Mouse (Mus musculus) ES-E14 (cell line): ENCODE data around the gene Mpp2. TPM values are rescaled to one million over a fixed set of nuclear protein-coding genes. Genes with fewer than 3 reads are reported as not detected.

Experiments used
- DNase-seq: peaks from one replicate; pipeline ENCODE4 v3.0.0-alpha.2; 2013; ENCODE audit warnings: low read depth, low spot score
- H3K27ac ChIP-seq: 2 replicates; pipeline ENCODE4 v1.5.1; 2012; ENCODE audit warnings: low read depth, mild to moderate bottlenecking, low read length, moderate library complexity, mixed read lengths; ENCODE audit not compliant: poor library complexity, insufficient read depth, severe bottlenecking
- H3K36me3 ChIP-seq: 2 replicates; pipeline ENCODE4 v1.6.1; 2012; ENCODE audit warnings: mild to moderate bottlenecking, low read length, moderate library complexity, mixed read lengths; ENCODE audit not compliant: control insufficient read depth, poor library complexity, insufficient read depth, severe bottlenecking
- H3K4me1 ChIP-seq, 2 experiments: fragments of 150-350 bp in 1 of 2; sonication (generic) in 1 of 2; 2 replicates each; pipeline ENCODE4 v1.6.1; 2012; ENCODE audit warnings: low read length in 2 of 2, mild to moderate bottlenecking in 1 of 2, mixed read lengths in 1 of 2; ENCODE audit not compliant: control insufficient read depth in 2 of 2, insufficient read depth in 2 of 2, poor library complexity in 1 of 2
- H3K4me3 ChIP-seq, 2 experiments: fragments of 150-350 bp in 1 of 2; sonication (generic) in 1 of 2; 2 replicates each; pipeline ENCODE4 v1.5.1; 2012; ENCODE audit warnings: low read length in 2 of 2, low read depth in 1 of 2, mild to moderate bottlenecking in 1 of 2, mixed read lengths in 1 of 2; ENCODE audit not compliant: insufficient read depth in 1 of 2, poor library complexity in 1 of 2, severe bottlenecking in 1 of 2
- H3K9ac ChIP-seq: 2 replicates; pipeline ENCODE4 v1.6.1; 2012; ENCODE audit warnings: low read depth, mild to moderate bottlenecking, low read length, mixed read lengths; ENCODE audit not compliant: poor library complexity, insufficient read depth, severe bottlenecking
- H3K9me3 ChIP-seq: fragments of 150-350 bp; sonication (generic); 2 replicates; pipeline ENCODE4 v1.6.1; 2012; ENCODE audit warnings: low read depth, mild to moderate bottlenecking, low read length; ENCODE audit not compliant: control insufficient read depth, insufficient read depth
- CHD2 ChIP-seq: IDR thresholded peaks from 2 replicates; pipeline ENCODE4 v1.6.1; 2014; ENCODE audit warnings: mild to moderate bottlenecking, low read depth, low read length, inconsistent platforms
- HCFC1 ChIP-seq: IDR thresholded peaks from 2 replicates; pipeline ENCODE4 v1.6.1; 2012; ENCODE audit warnings: low read length, inconsistent platforms, borderline replicate concordance; ENCODE audit not compliant: insufficient read depth
- MAFK ChIP-seq: IDR thresholded peaks from 2 replicates; pipeline ENCODE4 v1.6.1; 2014; ENCODE audit warnings: mild to moderate bottlenecking, low read depth, low read length, inconsistent platforms; ENCODE audit not compliant: insufficient read depth
- ZC3H11A ChIP-seq: IDR thresholded peaks from 2 replicates; pipeline ENCODE4 v1.6.1; 2012; ENCODE audit warnings: low read depth, mild to moderate bottlenecking, inconsistent platforms, low read length, borderline replicate concordance
- ZNF384 ChIP-seq: IDR thresholded peaks from 2 replicates; pipeline ENCODE4 v1.6.1; 2012; ENCODE audit warnings: low read depth, low read length, inconsistent platforms
- in situ Hi-C, 2 experiments: fragments of 600-800 bp; cut with MboI; formaldehyde crosslinking; loops; one replicate each; pipeline ENCODE4 v1.15.1; 2025; ENCODE audit warnings: low sequenced_read_pairs in 2 of 2, inconsistent platforms in 1 of 2; ENCODE audit not compliant: unreplicated experiment in 2 of 2
- total RNA-seq: library from RNA; depleted of rRNA; stranded (reverse); fragments of 300-350 nt; gene quantifications from 2 replicates; pipeline ENCODE4 v1.2.3, GENCODE M21; 2012

The Mpp2 gene
- total RNA-seq, 1 experiment: 0.94 TPM

DNA sequence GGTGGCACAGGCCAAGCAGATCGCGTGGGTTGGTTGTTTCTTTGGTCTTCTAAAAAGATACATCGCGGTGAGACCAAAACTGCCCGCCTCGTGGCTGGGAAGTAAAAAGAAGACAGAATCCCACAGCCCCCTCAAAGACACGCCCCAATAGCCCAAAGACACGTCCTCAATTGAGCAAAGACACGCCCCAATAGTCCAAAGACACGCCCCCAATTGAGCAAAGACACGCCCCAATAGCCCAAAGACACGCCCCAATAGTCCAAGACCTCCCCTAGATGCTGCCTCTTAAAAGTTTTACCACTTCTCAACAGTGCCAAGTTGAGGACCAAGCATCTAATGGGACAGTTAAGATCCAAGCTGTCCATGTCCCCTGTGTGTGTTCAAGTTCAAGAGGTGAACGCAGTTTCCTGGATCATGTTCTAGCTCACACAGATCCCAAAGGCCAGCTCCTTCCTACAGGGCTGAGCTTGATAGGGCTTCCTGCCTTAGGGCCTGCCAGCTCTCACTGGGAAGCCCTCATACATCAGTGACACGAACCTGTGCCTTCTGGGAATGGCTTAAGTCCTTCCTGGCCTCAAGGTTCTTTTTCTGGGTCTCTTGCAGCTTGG is 38.3 kb downstream of the Mpp2 start:
- peaks cover 2 to 7% of the 10 kb centered on the region in 2 experiments; a peak in 1 of 4 replicates for H3K4me1 ChIP-seq
- no peak overlapping the region for H3K27ac ChIP-seq
- no peaks in the 10 kb centered on the region for H3K36me3 ChIP-seq
- peak; percentile 47 for DNase-seq
- no peak overlapping the region for H3K9ac ChIP-seq
- no peak for TF ChIP-seq CHD2
- TF ChIP-seq ZNF384: no peak
- no peak for TF ChIP-seq HCFC1
- TF ChIP-seq ZC3H11A: no peak
- no peak for TF ChIP-seq MAFK
- no peaks in the 10 kb centered on the region for H3K9me3 ChIP-seq
- in situ Hi-C loops: no loop called here
- no peak overlapping the region for H3K4me3 ChIP-seq

DNA sequence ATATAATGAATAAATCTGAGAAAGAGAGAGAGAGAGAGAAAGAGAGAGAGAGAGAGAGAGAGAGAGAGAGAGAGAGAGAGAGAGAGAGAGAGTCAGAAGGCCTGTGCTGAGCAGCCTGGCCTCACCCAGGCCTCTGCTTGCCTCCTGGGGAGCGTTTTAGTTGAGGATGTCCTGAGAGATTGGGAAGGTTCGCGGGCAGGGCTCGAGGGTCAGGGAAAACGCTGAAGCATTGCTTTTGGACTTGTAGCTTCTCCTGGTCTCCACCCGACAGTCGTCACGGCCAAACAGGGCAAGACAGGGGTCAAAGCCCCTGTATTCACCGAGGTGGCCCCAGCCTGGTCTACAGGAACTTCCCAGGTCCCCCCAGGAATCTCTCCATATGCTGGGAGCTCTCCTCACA is 41.7 kb downstream of the Mpp2 start:
- no peaks in the 10 kb centered on the region for H3K36me3 ChIP-seq
- TF ChIP-seq ZC3H11A (no peak), CHD2 (no peak), MAFK (no peak), ZNF384 (no peak), HCFC1 (no peak)
- H3K9ac ChIP-seq: no peak overlapping the region
- DNase-seq: no peak
- H3K27ac ChIP-seq: no peak overlapping the region
- no peaks in the 10 kb centered on the region for H3K9me3 ChIP-seq
- in situ Hi-C loops: no loop called here
- H3K4me1 ChIP-seq: no peaks in the 10 kb centered on the region
- H3K4me3 ChIP-seq: no peak overlapping the region

DNA sequence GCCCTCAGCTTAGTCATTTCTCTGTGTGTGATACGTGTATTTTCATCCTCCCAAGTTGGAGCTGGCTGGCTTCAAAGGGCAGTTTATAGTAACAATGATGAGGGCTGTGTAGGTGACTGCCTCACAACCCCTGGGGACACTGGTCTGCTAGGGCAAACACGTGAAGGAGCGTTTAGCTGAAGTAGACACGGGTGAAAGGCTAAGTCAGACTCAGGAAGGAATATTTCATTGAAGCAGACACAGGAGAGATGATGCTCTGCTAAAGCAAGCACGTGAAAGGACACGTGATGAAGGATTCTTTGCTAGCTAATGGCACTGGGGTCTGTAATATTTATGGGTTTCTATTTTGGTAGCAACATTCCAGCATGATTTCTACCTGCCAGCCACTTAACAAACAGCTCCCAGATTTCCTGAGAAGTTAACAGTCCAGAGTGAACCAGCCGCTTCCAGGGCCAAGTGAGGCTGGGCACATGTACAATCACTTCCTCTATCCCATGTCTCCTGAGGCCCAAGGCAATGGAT is 43.6 kb downstream of the Mpp2 start:
- no peaks in the 10 kb centered on the region; a peak in 1 of 4 replicates for H3K4me1 ChIP-seq
- no peaks in the 10 kb centered on the region for H3K36me3 ChIP-seq
- DNase-seq: no peak
- no peaks in the 10 kb centered on the region for H3K9me3 ChIP-seq
- in situ Hi-C loops: no loop called here
- H3K4me3 ChIP-seq: no peak overlapping the region
- no peak overlapping the region for H3K9ac ChIP-seq
- TF ChIP-seq HCFC1: no peak
- no peak for TF ChIP-seq ZNF384
- no peak for TF ChIP-seq ZC3H11A
- TF ChIP-seq MAFK: no peak
- TF ChIP-seq CHD2: no peak
- H3K27ac ChIP-seq: no peak overlapping the region

DNA sequence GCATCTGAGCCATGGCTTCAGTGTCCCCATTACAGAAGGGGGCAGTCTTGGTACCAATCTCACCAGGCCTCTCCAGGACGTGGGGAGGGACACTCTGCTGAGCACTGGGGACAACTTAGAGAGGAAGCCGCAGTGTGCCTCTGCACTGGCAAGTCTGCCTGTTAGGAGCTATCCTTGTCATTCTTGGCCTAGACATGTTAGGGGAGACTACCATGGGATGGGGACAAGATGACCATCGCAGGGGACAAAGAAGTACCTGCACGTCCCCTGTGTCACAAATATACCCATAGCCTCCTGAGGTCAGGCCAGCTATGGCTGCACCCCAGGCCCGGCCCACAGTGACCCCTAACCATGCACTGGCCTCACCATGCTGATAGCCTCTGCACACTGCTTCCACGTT is 44.9 kb downstream of the Mpp2 start:
- in situ Hi-C loops: no loop called here

More for the DNA sequence above, 44.9 kb downstream of the Mpp2 start:
- Histone ChIP-seq H3K9ac (no peak overlapping the region), H3K4me3 (no peak overlapping the region), H3K27ac (no peak overlapping the region), H3K36me3 (no peaks in the 10 kb centered on the region), H3K4me1 (no peaks in the 10 kb centered on the region; a peak in 1 of 4 replicates), H3K9me3 (no peaks in the 10 kb centered on the region)
- no peak for TF ChIP-seq ZC3H11A
- TF ChIP-seq ZNF384: no peak
- no peak for TF ChIP-seq HCFC1
- no peak for TF ChIP-seq CHD2
- TF ChIP-seq MAFK: no peak
- DNase-seq: no peak
